Mouse (Mus musculus): ENCODE measurements at regions not wholly inside any gene's neighbourhood (a gene's known extent, or its start where the extent isn't known, plus 50 kb on each side); places are given as distances from the start of the nearest gene placed in this dataset.

DNA sequence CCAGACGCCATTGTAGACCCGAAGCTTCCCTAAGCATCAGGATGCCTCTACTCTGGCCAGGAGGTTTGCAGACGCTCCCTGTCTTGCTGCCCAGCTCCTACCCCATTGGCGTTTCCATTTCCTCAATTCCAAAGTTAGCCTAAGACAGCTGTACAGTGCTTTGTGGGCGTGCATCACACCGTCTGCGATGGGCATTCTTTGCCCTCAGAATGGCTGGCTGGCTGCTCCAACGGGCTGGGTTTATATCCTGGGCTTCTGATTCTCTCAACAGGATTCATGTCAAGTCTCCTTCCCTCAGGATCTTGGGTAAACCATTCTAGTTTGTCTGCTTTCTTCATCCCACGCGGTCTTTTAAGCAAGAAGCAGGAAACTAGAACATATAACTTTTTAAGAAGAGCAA lies 104.3 kb upstream of the Ankrd55 start:
- no peak overlapping the region for H3K4me2 ChIP-seq (replicated peaks)
- H3K9ac ChIP-seq: no peak overlapping the region
- no peaks in the 10 kb centered on the region for H3K9me3 ChIP-seq
- WGBS: 91% methylated on average over 10 of the region's 10 CpGs
- H3K4me1 ChIP-seq (replicated peaks): 0 out of 2 replicates have a peak, but pooled peaks cover 10% of the 10 kb centered on the region
- no peak overlapping the region for H3K27ac ChIP-seq
- no peak for ATAC-seq
- H3K4me3 ChIP-seq (replicated peaks): no peak overlapping the region
- no peaks in the 10 kb centered on the region for H3K27me3 ChIP-seq (replicated peaks)
- H3K36me3 ChIP-seq: no peaks in the 10 kb centered on the region

DNA sequence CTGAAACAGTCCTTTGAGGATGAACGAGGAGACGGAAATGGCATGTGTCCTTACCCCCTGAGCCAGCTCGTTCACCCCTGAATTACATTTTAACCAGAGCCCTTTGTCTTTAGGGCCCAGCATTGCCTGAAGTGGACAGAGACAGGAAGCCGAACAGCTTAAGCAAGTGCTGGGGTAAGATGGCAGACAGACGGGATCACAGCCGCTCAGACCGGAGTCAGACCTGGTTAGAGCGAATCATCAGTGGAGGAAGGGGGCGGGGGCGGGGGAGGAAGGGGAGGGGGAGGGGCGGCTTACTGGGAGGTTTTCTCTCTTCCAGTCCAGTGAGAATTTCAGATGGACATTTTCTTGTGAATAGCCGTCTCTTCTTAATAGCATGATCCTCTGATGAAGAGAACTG lies 103.1 kb upstream of the Ankrd55 start:
- ATAC-seq: no peak

DNA sequence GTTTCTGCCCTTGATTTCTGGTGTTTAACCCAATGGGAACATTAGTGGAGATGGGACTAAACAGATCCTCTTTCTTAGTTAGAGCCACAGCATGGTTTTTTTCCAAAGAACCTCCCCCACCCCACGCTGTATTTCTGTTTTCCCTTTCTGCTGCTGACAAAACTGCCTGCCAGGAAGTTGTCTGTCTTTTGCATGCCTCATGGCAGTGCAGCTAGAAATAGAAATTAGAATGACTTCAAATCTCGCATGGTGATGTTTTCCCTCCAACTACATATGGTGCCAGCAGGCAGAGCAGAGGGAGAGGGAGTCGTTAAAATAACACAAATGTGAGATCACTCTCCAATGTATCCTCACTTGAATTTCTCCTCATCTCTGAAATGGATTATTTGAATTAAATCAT lies 101.0 kb upstream of the Ankrd55 start:
- H3K4me1 ChIP-seq (replicated peaks): peaks cover 23% of the 10 kb centered on the region; the same call in 1 of the 2 replicates
- H3K36me3 ChIP-seq: no peaks in the 10 kb centered on the region
- no peak overlapping the region for H3K4me2 ChIP-seq (replicated peaks)
- no peak for ATAC-seq
- H3K9ac ChIP-seq: no peak overlapping the region
- H3K27ac ChIP-seq: no peak overlapping the region
- no peak overlapping the region for H3K4me3 ChIP-seq (replicated peaks)
- WGBS: 40% methylated on average over 3 of the region's 3 CpGs
- H3K27me3 ChIP-seq (replicated peaks): no peaks in the 10 kb centered on the region
- no peaks in the 10 kb centered on the region for H3K9me3 ChIP-seq

More for the DNA sequence above, 103.1 kb upstream of the Ankrd55 start:
- Histone ChIP-seq H3K9ac (no peak overlapping the region), H3K27me3 (replicated peaks) (no peaks in the 10 kb centered on the region), H3K9me3 (no peaks in the 10 kb centered on the region), H3K27ac (no peak overlapping the region), H3K36me3 (no peaks in the 10 kb centered on the region), H3K4me2 (replicated peaks) (no peak overlapping the region), H3K4me1 (replicated peaks) (peaks cover 17% of the 10 kb centered on the region; the same call in 1 of the 2 replicates), H3K4me3 (replicated peaks) (no peak overlapping the region)
- WGBS: 34% methylated on average over 11 of the region's 12 CpGs

DNA sequence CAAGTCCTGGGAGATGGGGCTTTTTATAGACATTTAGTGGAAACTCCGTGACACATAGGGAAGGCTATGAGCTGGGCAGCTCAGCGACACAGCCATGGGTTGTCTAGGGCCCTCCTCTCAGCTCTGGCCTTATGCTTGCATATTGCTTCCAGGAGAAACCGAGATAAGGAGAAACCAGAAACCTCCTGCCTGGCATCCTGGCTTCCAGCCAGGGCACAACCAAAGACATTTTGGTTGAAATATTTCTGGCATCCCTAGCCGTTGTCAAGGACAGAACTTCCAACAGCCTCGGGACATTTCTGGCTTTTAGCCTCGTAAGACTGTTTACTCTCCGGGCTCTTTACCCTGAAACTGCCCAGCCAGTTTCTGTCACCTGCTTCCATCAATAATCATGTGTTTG lies 99.9 kb upstream of the Ankrd55 start:
- H3K27ac ChIP-seq: no peak overlapping the region

DNA sequence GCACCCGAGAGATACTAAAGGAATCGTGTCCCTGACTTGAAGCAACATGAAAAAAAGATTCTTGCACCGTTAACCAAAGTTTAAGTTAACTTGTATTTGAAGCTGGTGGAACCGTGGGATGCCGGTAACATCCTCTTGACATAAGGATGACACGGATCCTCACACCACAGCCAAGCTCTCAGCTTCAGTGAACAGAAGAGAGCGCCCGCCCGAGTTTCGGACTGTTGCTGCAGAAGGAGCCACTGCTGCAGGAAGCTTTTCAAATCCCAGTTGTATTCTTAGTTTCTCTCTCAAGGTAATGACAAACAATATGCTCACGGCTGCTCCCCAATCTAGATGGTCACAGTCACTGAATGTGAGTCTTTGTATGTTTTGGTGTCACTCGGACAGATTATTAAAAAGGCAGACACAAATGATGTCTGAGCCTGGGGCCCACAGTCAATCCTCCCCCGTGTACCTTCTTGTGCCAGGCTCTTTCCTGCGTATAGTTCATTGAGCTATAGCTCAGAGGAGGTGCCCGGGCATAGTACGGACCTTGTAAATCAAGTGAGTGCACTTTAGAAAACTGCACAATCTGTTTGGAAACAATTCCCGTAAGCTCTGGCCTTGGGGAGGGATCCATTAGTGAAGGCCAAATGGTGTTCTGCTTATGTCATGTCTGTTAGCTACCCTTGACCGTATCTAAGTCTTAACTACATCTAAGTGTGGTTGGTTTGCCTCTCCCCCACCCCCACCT lies 99.3 kb upstream of the Ankrd55 start:
- Histone ChIP-seq H3K27me3 (replicated peaks) (no peaks in the 10 kb centered on the region), H3K4me2 (replicated peaks) (no peak overlapping the region), H3K27ac (no peak overlapping the region), H3K4me3 (replicated peaks) (no peak overlapping the region), H3K4me1 (replicated peaks) (peaks cover 32% of the 10 kb centered on the region), H3K9ac (no peak overlapping the region), H3K9me3 (no peaks in the 10 kb centered on the region), H3K36me3 (no peaks in the 10 kb centered on the region)
- ATAC-seq: 0 out of 2 replicates have a peak, but pooled peaks have one; percentile 18
- 67% methylated on average over 18 of the region's 18 CpGs for WGBS

More for the DNA sequence above, 99.9 kb upstream of the Ankrd55 start:
- Histone ChIP-seq H3K27me3 (replicated peaks) (no peaks in the 10 kb centered on the region), H3K9me3 (no peaks in the 10 kb centered on the region), H3K4me3 (replicated peaks) (no peak overlapping the region), H3K9ac (no peak overlapping the region), H3K36me3 (no peaks in the 10 kb centered on the region), H3K4me1 (replicated peaks) (peaks cover 32% of the 10 kb centered on the region), H3K4me2 (replicated peaks) (no peak overlapping the region)
- 39% methylated on average over 7 of the region's 7 CpGs for WGBS
- no peak for ATAC-seq

DNA sequence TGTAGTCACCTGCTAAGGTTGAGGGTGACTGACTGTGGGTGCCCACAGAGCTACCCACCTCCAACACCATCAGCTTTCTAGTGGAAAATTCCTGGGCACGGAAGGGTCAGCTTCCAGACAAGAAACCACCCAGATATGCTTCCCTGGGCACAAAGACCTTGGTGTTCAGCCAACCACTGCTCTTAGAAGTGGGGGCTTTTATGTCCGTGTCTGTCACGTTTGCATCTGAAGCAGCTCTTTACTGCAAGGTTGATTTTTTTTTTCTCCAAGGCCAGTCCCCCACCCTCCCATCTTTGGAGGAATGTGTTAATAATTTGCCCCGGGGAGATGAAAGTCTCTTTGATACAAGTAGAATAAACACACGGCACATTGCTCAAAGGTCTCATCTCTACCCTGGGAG lies 98.6 kb upstream of the Ankrd55 start:
- Histone ChIP-seq H3K9me3 (no peaks in the 10 kb centered on the region), H3K4me3 (replicated peaks) (no peak overlapping the region), H3K9ac (no peak overlapping the region), H3K27me3 (replicated peaks) (no peaks in the 10 kb centered on the region), H3K4me1 (replicated peaks) (peaks cover 32% of the 10 kb centered on the region), H3K4me2 (replicated peaks) (0 out of 2 replicates have a peak overlapping the region, but pooled peaks have one; percentile 14), H3K36me3 (no peaks in the 10 kb centered on the region), H3K27ac (no peak overlapping the region)
- 31% methylated on average over 5 of the region's 5 CpGs for WGBS
- peak; percentile 65 for ATAC-seq

DNA sequence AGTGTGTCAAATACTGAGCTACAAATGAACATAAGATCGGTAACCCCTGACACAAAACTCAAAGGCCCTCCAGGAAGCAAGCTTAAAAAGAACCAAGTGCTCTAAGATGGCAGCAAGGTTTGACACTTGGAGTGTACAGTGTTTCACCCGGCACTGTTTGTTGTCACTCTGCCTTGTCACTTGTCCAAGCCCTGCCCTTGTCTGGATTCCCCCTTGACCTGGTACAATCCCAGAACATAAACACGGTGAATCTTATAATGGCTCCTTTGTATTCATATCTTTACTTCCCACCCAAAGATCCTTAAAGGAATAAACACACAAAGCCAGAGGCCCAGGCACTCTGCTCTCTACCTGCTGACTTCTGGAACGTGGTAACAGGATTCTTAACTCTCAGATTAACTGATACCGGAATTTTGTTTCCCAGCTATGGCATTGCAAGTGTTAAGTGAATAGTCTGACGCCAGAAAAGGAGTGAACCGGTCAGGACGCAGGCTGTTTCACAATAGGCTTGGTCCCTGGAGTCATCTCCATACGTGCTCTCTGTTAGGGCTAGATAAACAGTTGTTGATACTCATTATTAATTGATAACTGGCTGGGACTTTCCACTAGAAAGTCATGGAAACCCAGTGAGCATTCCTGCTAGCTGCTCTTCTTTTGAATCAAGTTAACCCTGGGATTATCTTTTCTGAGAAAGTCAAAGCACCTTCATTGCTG lies 95.9 kb upstream of the Ankrd55 start:
- Histone ChIP-seq H3K4me1 (replicated peaks) (peaks cover 30% of the 10 kb centered on the region), H3K9ac (no peak overlapping the region), H3K27ac (no peak overlapping the region), H3K4me2 (replicated peaks) (no peak overlapping the region), H3K27me3 (replicated peaks) (no peaks in the 10 kb centered on the region), H3K36me3 (no peaks in the 10 kb centered on the region), H3K4me3 (replicated peaks) (no peak overlapping the region), H3K9me3 (no peaks in the 10 kb centered on the region)
- WGBS: 26% methylated on average over 9 of the region's 9 CpGs
- no peak for ATAC-seq

DNA sequence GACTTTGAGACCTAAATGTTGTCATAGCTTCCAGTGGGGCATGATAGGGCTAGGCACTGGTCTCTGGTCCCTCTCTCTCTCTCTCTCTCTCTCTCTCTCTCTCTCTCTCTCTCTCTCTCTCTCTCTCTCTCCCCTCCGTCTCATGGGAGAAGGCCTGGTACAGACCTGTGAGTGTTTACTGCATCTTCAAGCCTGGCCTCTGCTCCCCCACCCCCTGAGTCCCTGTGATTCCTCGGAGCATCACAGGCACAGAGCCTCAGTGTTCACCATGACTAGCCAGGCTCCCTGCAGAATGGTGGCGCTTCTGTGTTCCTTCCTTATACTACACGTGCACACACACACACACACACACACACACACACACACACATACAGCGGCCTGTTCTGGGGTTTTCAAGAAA lies 94.6 kb upstream of the Ankrd55 start:
- no peak overlapping the region for H3K4me3 ChIP-seq (replicated peaks)
- no peaks in the 10 kb centered on the region for H3K9me3 ChIP-seq
- no peak overlapping the region for H3K9ac ChIP-seq
- WGBS: 69% methylated on average over 5 of the region's 5 CpGs
- no peaks in the 10 kb centered on the region for H3K36me3 ChIP-seq
- H3K4me1 ChIP-seq (replicated peaks): peaks cover 23% of the 10 kb centered on the region
- no peak overlapping the region for H3K27ac ChIP-seq
- no peak for ATAC-seq
- no peaks in the 10 kb centered on the region for H3K27me3 ChIP-seq (replicated peaks)
- no peak overlapping the region for H3K4me2 ChIP-seq (replicated peaks)

DNA sequence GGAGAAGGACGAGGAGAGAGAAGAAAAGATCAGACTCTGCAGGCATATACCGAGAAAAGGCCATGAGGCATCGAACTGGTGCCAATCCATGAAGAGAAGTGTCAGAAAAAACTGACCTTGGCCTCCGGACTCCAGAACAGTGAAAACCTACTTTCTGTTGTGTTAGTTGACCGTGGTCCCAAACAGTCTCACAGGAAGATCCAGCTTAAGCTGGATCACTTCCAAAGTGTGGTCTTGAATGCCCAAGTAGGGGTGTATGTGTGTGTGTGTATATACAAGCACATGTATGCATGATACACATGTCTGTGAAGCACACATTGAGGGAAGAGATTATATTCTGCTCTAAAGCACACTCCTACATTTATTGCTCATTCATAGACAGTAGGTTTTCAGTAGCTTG lies 93.3 kb upstream of the Ankrd55 start:
- Histone ChIP-seq H3K4me3 (replicated peaks) (no peak overlapping the region), H3K9me3 (no peaks in the 10 kb centered on the region), H3K36me3 (no peaks in the 10 kb centered on the region), H3K9ac (no peak overlapping the region), H3K27ac (no peak overlapping the region), H3K4me1 (replicated peaks) (peaks cover 15% of the 10 kb centered on the region), H3K4me2 (replicated peaks) (no peak overlapping the region), H3K27me3 (replicated peaks) (no peaks in the 10 kb centered on the region)
- ATAC-seq: no peak
- WGBS: 77% methylated on average over 5 of the region's 5 CpGs

DNA sequence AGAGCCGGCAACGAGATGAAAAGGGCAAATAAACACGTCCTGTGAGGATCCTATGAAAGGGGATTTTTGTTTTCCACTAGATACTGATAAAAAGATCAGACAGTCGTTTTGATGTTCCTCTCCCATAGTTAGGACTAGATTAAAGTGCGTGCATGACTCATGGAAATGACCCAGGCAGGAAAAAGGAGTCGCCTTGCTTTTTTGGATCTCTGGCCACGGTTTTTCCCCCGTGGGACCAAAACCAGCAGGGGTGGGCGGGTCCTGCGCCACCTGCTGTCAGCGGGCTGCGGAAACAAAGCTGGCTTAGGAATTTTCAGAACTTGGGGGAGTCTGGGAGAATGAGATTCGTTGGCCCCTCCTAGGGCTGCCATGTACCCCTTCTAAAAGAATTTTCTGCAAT lies 91.5 kb upstream of the Ankrd55 start:
- WGBS: 6% methylated on average over 13 of the region's 13 CpGs
- H3K27ac ChIP-seq: no peak overlapping the region
- peak; percentile 34; the same call in 1 of the 2 replicates for ATAC-seq
- H3K9ac ChIP-seq: no peak overlapping the region
- no peak overlapping the region for H3K4me3 ChIP-seq (replicated peaks)
- no peaks in the 10 kb centered on the region for H3K36me3 ChIP-seq
- peaks cover 10% of the 10 kb centered on the region for H3K4me1 ChIP-seq (replicated peaks)
- H3K9me3 ChIP-seq: no peaks in the 10 kb centered on the region
- peak overlapping the region; percentile 45 for H3K4me2 ChIP-seq (replicated peaks)
- H3K27me3 ChIP-seq (replicated peaks): no peaks in the 10 kb centered on the region

DNA sequence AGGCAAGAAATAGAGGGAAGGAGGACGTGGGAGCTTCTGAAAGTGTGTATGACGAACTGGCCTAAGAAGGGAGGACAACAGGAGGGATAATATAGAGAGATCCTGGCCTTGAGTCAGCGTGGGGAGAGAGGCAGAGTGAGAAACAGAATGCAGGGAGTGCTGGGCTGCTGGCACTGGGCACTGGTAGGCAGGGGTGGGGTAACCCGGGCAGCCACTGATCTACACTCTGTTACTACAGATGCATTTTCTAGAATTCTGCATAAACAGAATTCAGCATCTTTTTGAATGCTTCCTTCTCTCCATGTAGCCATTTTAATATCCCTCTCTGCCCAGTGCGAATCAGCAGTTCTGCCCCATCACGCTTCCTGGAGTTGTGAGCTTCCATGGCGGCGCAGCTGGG lies 84.5 kb upstream of the Ankrd55 start:
- Histone ChIP-seq H3K9me3 (no peaks in the 10 kb centered on the region), H3K27me3 (replicated peaks) (no peaks in the 10 kb centered on the region), H3K4me3 (replicated peaks) (no peak overlapping the region), H3K4me1 (replicated peaks) (no peaks in the 10 kb centered on the region), H3K36me3 (no peaks in the 10 kb centered on the region), H3K9ac (no peak overlapping the region), H3K4me2 (replicated peaks) (no peak overlapping the region), H3K27ac (no peak overlapping the region)
- 83% methylated on average over 8 of the region's 8 CpGs for WGBS
- ATAC-seq: no peak

DNA sequence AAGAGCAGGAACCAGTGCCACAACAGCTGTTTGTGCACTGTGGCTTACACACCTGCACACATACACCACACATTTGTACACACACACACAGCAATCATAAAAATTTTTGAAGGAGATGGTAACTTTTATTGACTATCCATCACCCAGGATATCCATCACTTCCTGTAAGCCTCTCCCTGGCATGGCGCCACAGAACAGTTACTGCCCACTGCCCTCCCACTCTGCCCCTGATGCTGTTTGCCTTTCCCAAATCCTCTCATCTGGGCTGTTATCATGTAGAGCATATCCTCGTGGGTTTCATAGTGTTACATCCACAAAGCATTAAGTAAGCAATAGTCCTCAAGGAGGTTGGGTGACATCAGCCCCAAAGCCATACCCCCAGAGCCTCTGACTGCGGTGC lies 84.0 kb upstream of the Ankrd55 start:
- Histone ChIP-seq H3K27ac (no peak overlapping the region), H3K9me3 (no peaks in the 10 kb centered on the region), H3K4me2 (replicated peaks) (no peak overlapping the region), H3K36me3 (no peaks in the 10 kb centered on the region), H3K27me3 (replicated peaks) (no peaks in the 10 kb centered on the region), H3K4me1 (replicated peaks) (no peaks in the 10 kb centered on the region), H3K4me3 (replicated peaks) (no peak overlapping the region), H3K9ac (no peak overlapping the region)
- no peak for ATAC-seq
- WGBS: 63% methylated on average over 3 of the region's 3 CpGs

DNA sequence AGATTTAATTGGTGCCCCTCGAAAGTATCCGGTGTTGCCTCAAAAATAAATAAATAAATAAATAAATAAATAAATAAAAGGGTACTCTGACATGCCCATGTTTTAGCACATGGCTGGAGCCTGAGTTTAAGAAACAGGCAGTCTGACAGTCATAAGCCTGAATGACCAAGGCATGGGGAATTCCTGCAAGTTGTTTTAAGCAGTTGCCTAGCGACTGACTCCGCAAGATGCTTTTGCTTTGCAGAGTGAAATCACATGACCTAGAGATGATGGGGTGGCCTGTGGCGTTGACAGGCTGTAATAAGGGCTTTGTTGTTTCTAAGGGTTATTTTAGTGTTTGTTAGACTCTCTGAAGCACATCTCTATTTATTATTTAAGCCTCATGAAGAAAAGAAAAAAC lies 83.4 kb upstream of the Ankrd55 start:
- no peak for ATAC-seq
- H3K4me2 ChIP-seq (replicated peaks): no peak overlapping the region
- no peak overlapping the region for H3K4me3 ChIP-seq (replicated peaks)
- no peaks in the 10 kb centered on the region for H3K4me1 ChIP-seq (replicated peaks)
- H3K27me3 ChIP-seq (replicated peaks): no peaks in the 10 kb centered on the region
- H3K9ac ChIP-seq: no peak overlapping the region
- WGBS: 73% methylated on average over 5 of the region's 5 CpGs
- no peaks in the 10 kb centered on the region for H3K9me3 ChIP-seq
- no peak overlapping the region for H3K27ac ChIP-seq
- H3K36me3 ChIP-seq: no peaks in the 10 kb centered on the region

Data from intestine, embryonic 15.5 days (tissue).